Mouse (Mus musculus) monocyte, adult 5-6 weeks (primary cell): ENCODE data around the gene Cubn. TPM values are rescaled to one million over a fixed set of nuclear protein-coding genes. Genes with fewer than 3 reads are reported as not detected.

ENCODE experiments used
- total RNA-seq: library from RNA; stranded (forward); fragments of 200-1000, 200-491, 200-594 nt; gene quantifications from 3 replicates; pipeline ENCODE4 v1.2.3, GENCODE M21; 2017

Gene Cubn
- total RNA-seq, 1 experiment from 2014 or later, result not detected

Other genes with a start within 250 kb of the Cubn start
- 96.6 to 120 TPM (median 106 TPM) in 3 replicates for gene Rsu1, start 220.4 kb downstream of the Cubn start, total RNA-seq
- gene Trdmt1, start 52.9 kb upstream of the Cubn start, total RNA-seq, result 5.6 to 15.4 TPM (median 15.0 TPM) in 3 replicates
- 1,067 to 1,239 TPM (median 1,097 TPM) in 3 replicates for gene Vim, start 82.1 kb upstream of the Cubn start, total RNA-seq